Mouse (Mus musculus) lung, embryonic 16.5 days (tissue): Measurements from ENCODE around the gene Prm2. TPM values are rescaled to one million over a fixed set of nuclear protein-coding genes. Genes with fewer than 3 reads are reported as not detected.
"Not testable (repeated sequence)": the region's sequence is repeated elsewhere in the genome, so short reads cannot be mapped to it uniquely, and the experiment has no call there.

ENCODE experiments used
- ATAC-seq: fragments of 200-750 bp; cut with Nextera tagmentation; 2 replicates; pipeline ENCODE4 v1.8.0; 2017; ENCODE audit warnings: low read depth, mild to moderate bottlenecking, moderate library complexity
- H3K27ac ChIP-seq: fragments of 300-500 bp; sonication (generic); 2 replicates; pipeline ENCODE4 v1.5.1; 2014; ENCODE audit warnings: mild to moderate bottlenecking, control low read depth, low read length
- H3K27me3 ChIP-seq: fragments of 300-500 bp; sonication (generic); 2 replicates; pipeline ENCODE4 v1.6.1; 2014; ENCODE audit warnings: low read depth, low read length, mixed read lengths; ENCODE audit not compliant: control insufficient read depth, insufficient read depth
- H3K36me3 ChIP-seq: fragments of 300-500 bp; sonication (generic); 2 replicates; pipeline ENCODE4 v1.6.1; 2014; ENCODE audit warnings: low read length; ENCODE audit not compliant: control insufficient read depth, insufficient read depth
- H3K4me1 ChIP-seq: fragments of 300-500 bp; sonication (generic); replicated peaks from 2 replicates; pipeline ENCODE4 v1.6.1; 2014; ENCODE audit warnings: low read length, mixed read lengths; ENCODE audit not compliant: control insufficient read depth, insufficient read depth
- H3K4me2 ChIP-seq: fragments of 300-500 bp; sonication (generic); 2 replicates; pipeline ENCODE4 v1.6.1; 2014; ENCODE audit warnings: low read depth, low read length, control low read depth
- H3K4me3 ChIP-seq: fragments of 300-500 bp; sonication (generic); 2 replicates; pipeline ENCODE4 v1.5.1; 2014; ENCODE audit warnings: mild to moderate bottlenecking, low read length, control low read depth
- H3K9ac ChIP-seq: fragments of 300-500 bp; sonication (generic); 2 replicates; pipeline ENCODE4 v1.6.1; 2014; ENCODE audit warnings: low read length, control low read depth
- H3K9me3 ChIP-seq: fragments of 300-500 bp; sonication (generic); 2 replicates; pipeline ENCODE4 v1.6.1; 2016; ENCODE audit warnings: low read length; ENCODE audit not compliant: control insufficient read depth
- WGBS: fragments of 180-500 bp; shearing (Covaris S2); extraction: QIAGEN DNeasy Blood & Tissue Kit; methylation state at CpG from one replicate; pipeline ENCODE4 v1.1.7; 2014; 5-methylcytosine and 5-hydroxymethylcytosine counted together
- polyA plus RNA-seq: library from polyadenylated mRNA; unstranded; fragments of >200 nt; fragmentation: Nextera tagmentation; extraction: Ambion mirVana; gene quantifications from 2 replicates; pipeline ENCODE4 v1.2.1, GENCODE M21; 2015

Prm2 gene
- polyA plus RNA-seq, 1 experiment from 2014 or later, result not detected

- WGBS, result 78% methylated on average over 4 of the region's 4 CpGs
Observed at GRCm38 (mm10) chr16:10818579-10819135, 22.7 kb upstream of the Prm2 start.

DNA sequence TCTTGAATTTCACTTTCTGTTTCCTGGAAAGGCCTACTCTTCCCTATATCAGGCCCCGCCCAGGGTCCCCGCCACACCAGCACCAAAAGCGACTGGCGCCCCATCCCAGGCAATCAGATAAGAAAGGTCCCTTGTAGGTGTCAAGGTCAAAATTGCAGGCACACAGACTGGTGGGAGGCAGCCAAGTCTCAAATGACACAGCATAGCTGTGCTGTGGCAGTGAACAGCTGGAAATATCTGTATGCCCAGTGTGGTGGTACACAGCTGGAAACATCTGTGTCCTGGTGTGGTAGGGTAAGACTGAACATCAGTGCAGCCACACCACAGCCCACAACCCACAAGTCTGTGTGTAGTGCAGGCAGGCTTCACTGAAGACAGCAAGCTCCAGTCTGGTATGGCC is 18.9 kb upstream of the Prm2 start:
- no peak overlapping the region for H3K4me2 ChIP-seq
- 41% methylated on average over 4 of the region's 4 CpGs for WGBS
- no peaks in the 10 kb centered on the region for H3K9me3 ChIP-seq
- no peak overlapping the region for H3K27ac ChIP-seq
- no peaks in the 10 kb centered on the region for H3K36me3 ChIP-seq
- H3K4me1 ChIP-seq, result 0 out of 2 replicates have a peak, but pooled peaks cover 4% of the 10 kb centered on the region
- H3K4me3 ChIP-seq, result no peak overlapping the region
- ATAC-seq, result peak; percentile 92
- no peaks in the 10 kb centered on the region; the same call in 1 of the 2 replicates for H3K27me3 ChIP-seq
- H3K9ac ChIP-seq, result no peak overlapping the region

More at GRCm38 (mm10) chr16:10818579-10819135, 22.7 kb upstream of the Prm2 start:
- H3K4me2 ChIP-seq, result no peak overlapping the region
- H3K27ac ChIP-seq, result no peak overlapping the region
- no peaks in the 10 kb centered on the region; the same call in 1 of the 2 replicates for H3K9me3 ChIP-seq
- H3K9ac ChIP-seq, result no peak overlapping the region
- H3K36me3 ChIP-seq, result no peaks in the 10 kb centered on the region
- no peak for ATAC-seq
- H3K4me1 ChIP-seq, result 0 out of 2 replicates have a peak, but pooled peaks cover 4% of the 10 kb centered on the region
- no peak overlapping the region for H3K4me3 ChIP-seq
- no peaks in the 10 kb centered on the region for H3K27me3 ChIP-seq

DNA sequence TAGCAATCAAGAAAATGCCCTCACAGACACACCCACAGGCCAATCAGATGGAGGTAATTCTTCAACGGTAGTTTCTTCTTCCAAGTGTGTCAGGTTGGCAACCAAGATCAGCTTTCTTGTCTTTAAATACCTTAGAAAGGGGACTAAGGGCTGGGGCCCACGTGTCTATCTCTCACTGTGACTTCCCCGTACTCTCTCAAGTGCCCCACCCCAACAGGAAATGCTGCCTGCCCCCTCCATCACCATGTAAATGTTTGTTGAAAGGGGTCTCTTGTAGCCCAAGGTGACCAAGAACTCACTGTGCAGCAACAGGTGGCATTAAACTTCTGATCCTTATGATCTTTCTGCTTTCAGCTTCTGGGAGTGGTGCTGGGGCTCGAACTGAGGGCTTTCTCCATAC is 17.8 kb upstream of the Prm2 start:
- Histone ChIP-seq H3K36me3 (no peaks in the 10 kb centered on the region), H3K9ac (no peak overlapping the region), H3K27me3 (no peaks in the 10 kb centered on the region; the same call in 1 of the 2 replicates), H3K4me2 (no peak overlapping the region), H3K4me1 (0 out of 2 replicates have a peak, but pooled peaks cover 4% of the 10 kb centered on the region), H3K9me3 (no peaks in the 10 kb centered on the region), H3K4me3 (no peak overlapping the region), H3K27ac (no peak overlapping the region)
- ATAC-seq, result no peak
- 66% methylated on average over 4 of the region's 4 CpGs for WGBS

GRCm38 (mm10) chr16:10812865-10813371 is 17.0 kb upstream of the Prm2 start, which contains the start of gene Gm11172:
Gm11172 (plus strand) TSS chr16:10812915.
- H3K36me3 ChIP-seq, result no peaks in the 10 kb centered on the region
- no peak within 1 kb of the TSS for H3K4me2 ChIP-seq
- H3K4me3 ChIP-seq, result no peak within 1 kb of the TSS
- 0 out of 2 replicates have a peak, but pooled peaks cover 4% of the 10 kb centered on the region for H3K4me1 ChIP-seq
- no peak within 1 kb of the TSS for H3K27ac ChIP-seq
- ATAC-seq, result no peak
- H3K9ac ChIP-seq, result no peak within 1 kb of the TSS
- no peaks in the 10 kb centered on the region; the same call in 1 of the 2 replicates for H3K27me3 ChIP-seq
- WGBS, result 82% methylated on average over 2 of the region's 2 CpGs
- H3K9me3 ChIP-seq, result no peaks in the 10 kb centered on the region

DNA sequence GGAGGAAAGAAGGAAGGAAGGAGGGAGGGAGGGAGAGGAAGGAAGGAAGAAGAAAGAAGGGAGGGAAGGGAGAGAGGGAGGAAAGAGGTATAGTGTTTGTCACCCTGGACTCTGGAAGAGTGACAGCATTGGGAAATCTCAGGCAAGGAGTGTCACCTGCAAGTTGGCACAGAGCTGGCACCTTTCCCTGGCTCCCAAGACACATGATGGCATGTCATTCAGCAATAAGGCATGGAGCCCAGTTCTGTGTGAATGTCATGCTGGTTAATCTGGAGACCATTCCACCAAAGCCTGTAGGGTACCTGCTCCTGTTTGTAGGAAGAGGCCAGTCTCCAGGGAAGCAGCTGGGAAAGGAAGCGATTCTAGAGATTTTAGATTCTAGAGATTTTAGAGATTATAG is 14.4 kb upstream of the Prm2 start:
- Histone ChIP-seq H3K36me3 (no peaks in the 10 kb centered on the region), H3K4me3 (no peak overlapping the region), H3K27me3 (no peaks in the 10 kb centered on the region; the same call in 1 of the 2 replicates), H3K9me3 (no peaks in the 10 kb centered on the region), H3K4me1 (0 out of 2 replicates have a peak, but pooled peaks cover 4% of the 10 kb centered on the region), H3K4me2 (no peak overlapping the region), H3K27ac (no peak overlapping the region), H3K9ac (no peak overlapping the region)
- no peak for ATAC-seq
- 78% methylated on average over 1 of the region's 1 CpGs for whole genome bisulfite sequencing

- Histone ChIP-seq H3K27me3 (no peaks in the 10 kb centered on the region; the same call in 1 of the 2 replicates), H3K4me2 (no peak within 1 kb of the TSS), H3K9me3 (no peaks in the 10 kb centered on the region), H3K27ac (no peak within 1 kb of the TSS), H3K36me3 (no peaks in the 10 kb centered on the region), H3K4me3 (no peak within 1 kb of the TSS), H3K9ac (no peak within 1 kb of the TSS), H3K4me1 (no peaks in the 10 kb centered on the region)
- 71% methylated on average over 10 of the region's 10 CpGs for WGBS
- ATAC-seq, result no peak
Observed at GRCm38 (mm10) chr16:10805789-10806527, 10.0 kb upstream of the Prm2 start, which contains the start of gene Prm1. Prm1 (minus strand) TSS chr16:10805839.

- H3K9ac ChIP-seq, result not testable (repeated sequence)
- 69% methylated on average over 3 of the region's 3 CpGs for WGBS
- ATAC-seq, result peak; percentile 71; the same call in 1 of the 2 replicates
Observed at GRCm38 (mm10) chr16:10802420-10802819, 6.5 kb upstream of the Prm2 start.

DNA sequence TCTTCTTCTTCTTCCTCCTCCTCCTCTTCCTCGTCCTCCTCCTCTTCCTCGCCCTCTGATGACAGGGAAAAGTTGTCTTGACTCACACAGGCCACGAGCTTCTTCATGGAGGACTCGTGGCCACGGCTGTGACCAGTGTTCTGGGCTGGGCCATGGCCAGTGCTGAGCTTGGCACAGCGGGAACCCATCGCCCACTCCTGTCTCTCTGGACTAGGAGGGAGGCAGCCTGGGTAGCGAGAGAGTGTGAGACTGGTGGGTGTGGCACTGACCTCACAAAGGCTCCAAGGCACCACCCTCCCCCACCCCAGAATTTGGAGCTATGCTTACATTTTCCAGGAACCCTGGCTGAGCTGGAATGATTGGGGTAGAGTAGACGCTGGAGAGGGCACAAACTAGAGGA is 5.2 kb downstream of the Prm2 start, which contains the start of gene Prm3:
TSS of gene Prm3 (minus strand) at position 213 of the 400 bp plus-strand sequence.
- no peak within 1 kb of the TSS for H3K4me2 ChIP-seq
- WGBS, result 61% methylated on average over 9 of the region's 9 CpGs
- ATAC-seq, result no peak
- no peak within 1 kb of the TSS for H3K4me3 ChIP-seq
- no peaks in the 10 kb centered on the region for H3K36me3 ChIP-seq
- H3K9me3 ChIP-seq, result no peaks in the 10 kb centered on the region
- H3K27ac ChIP-seq, result no peak within 1 kb of the TSS
- H3K4me1 ChIP-seq, result peaks cover 10% of the 10 kb centered on the region
- H3K9ac ChIP-seq, result no peak within 1 kb of the TSS
- no peaks in the 10 kb centered on the region; the same call in none of the 2 replicates for H3K27me3 ChIP-seq

More at GRCm38 (mm10) chr16:10802420-10802819, 6.5 kb upstream of the Prm2 start:
- not testable (repeated sequence) for H3K4me1 ChIP-seq, H3K36me3 ChIP-seq, H3K4me3 ChIP-seq, H3K27ac ChIP-seq, H3K9me3 ChIP-seq, H3K27me3 ChIP-seq, H3K4me2 ChIP-seq

GRCm38 (mm10) chr16:10788866-10789265 is 7.1 kb downstream of the Prm2 start:
- no peaks in the 10 kb centered on the region for H3K9me3 ChIP-seq
- no peak overlapping the region for H3K4me3 ChIP-seq
- 76% methylated on average over 4 of the region's 4 CpGs for WGBS
- no peaks in the 10 kb centered on the region; the same call in 1 of the 2 replicates for H3K27me3 ChIP-seq
- H3K27ac ChIP-seq, result no peak overlapping the region
- H3K9ac ChIP-seq, result no peak overlapping the region
- no peaks in the 10 kb centered on the region for H3K36me3 ChIP-seq
- no peak overlapping the region for H3K4me2 ChIP-seq
- no peak for ATAC-seq
- H3K4me1 ChIP-seq, result peaks cover 12% of the 10 kb centered on the region
